ENCODE assay signal across 13 mouse cellular contexts in the genomic region with DNA sequence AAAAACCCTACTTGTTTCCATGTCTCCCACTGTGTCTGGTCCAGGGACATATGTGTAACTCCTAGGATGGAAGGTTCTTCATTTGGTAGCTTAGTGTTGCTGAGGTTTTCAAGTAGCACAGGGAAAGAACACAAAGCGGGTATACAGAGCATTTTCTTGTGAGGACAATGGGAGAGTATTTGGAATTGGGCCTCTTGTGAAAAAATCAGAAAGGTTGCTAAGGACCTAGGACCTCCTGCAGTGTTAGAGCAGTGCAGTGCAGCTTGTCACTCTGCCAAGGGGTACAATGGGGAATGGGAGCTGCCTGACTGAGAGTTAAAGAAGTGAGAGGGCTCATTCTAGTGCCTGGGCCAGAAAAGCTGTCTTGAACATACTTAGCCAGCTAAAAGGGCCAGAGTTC.
DNase-seq lines count a peak whose midpoint lies in the region; ATAC-seq and TF ChIP-seq lines count a peak whose summit lies in the region.
"Had no signal": no experiment of that assay in that cellular context is flagged by ENCODE, and none has a peak within 500 bp of the region (broad histone marks: within the 10 kb centered on the region; RNA-seq: fewer than 3 reads in every experiment).

No protein-coding gene starts in this region.

- no peak for TF ChIP-seq POLR2A in kidney, adult 2 months (IDR thresholded peaks at IDR 0.05; ENCODE audit: low read depth, low read length)

- peaks cover 12% of the 10 kb centered on the region; the same call in 1 of the 2 replicates for H3K4me1 ChIP-seq in kidney, adult 2 months (ENCODE audit: control insufficient read depth, insufficient read depth, low read length)
- peaks cover 14% of the 10 kb centered on the region for H3K4me1 ChIP-seq in forebrain, embryonic 12.5 days
- peaks cover 12% of the 10 kb centered on the region for H3K4me1 ChIP-seq in midbrain, embryonic 13.5 days (replicated peaks)
- H3K4me1 ChIP-seq: liver, embryonic 15.5 days; stomach, embryonic 15.5 days had no signal

- peak; percentile 93 for ATAC-seq in forebrain, embryonic 12.5 days (ENCODE audit: low FRiP score)
- peak; percentile 95 for ATAC-seq in midbrain, embryonic 13.5 days
- no peak for ATAC-seq in cerebellum, adult (ENCODE audit: insufficient number of reproducible peaks, low FRiP score, low TSS enrichment)

- DNase-seq in kidney, adult 2 months = peak; percentile 48
- no peak for DNase-seq in kidney, postnatal 14 days
- DNase-seq in NIH3T3 (ENCODE audit: low read depth) = peak; percentile 25
- no peak for DNase-seq in c-Kit-positive CD71-positive TER-119-positive erythroid progenitor cells, embryonic 14.5 days (ENCODE audit: low spot score)
- no peak for DNase-seq in kidney, postnatal 4 days

- no peak overlapping the region for H3K4me3 ChIP-seq in kidney, adult 2 months (ENCODE audit: insufficient read depth, low read depth, low read length)
- no peak overlapping the region for H3K4me3 ChIP-seq in forebrain, embryonic 12.5 days (replicated peaks)
- no peak overlapping the region for H3K4me3 ChIP-seq in midbrain, embryonic 13.5 days (replicated peaks)
- H3K4me3 ChIP-seq: liver, embryonic 15.5 days; myocyte; stomach, embryonic 15.5 days had no signal

- no peak for TF ChIP-seq CTCF in kidney, adult 2 months (conservative IDR thresholded peaks at IDR 0.05; ENCODE audit: insufficient read depth, insufficient read length, low read depth, low read length)

- WGBS in kidney, adult 2 months = 72% methylated on average over 1 of the region's 1 CpGs
- 11% methylated on average over 1 of the region's 1 CpGs for WGBS in forebrain, embryonic 12.5 days
- 18% methylated on average over 1 of the region's 1 CpGs for WGBS in midbrain, embryonic 13.5 days

- H3K27ac ChIP-seq in kidney, adult 2 months (ENCODE audit: insufficient read depth, low read depth, low read length) = no peak overlapping the region
- H3K27ac ChIP-seq in forebrain, embryonic 12.5 days = peak overlapping the region; percentile 70
- peak overlapping the region; percentile 33 for H3K27ac ChIP-seq in midbrain, embryonic 13.5 days
- H3K27ac ChIP-seq: liver, embryonic 15.5 days; stomach, embryonic 15.5 days had no signal

- H3K9me3 ChIP-seq in forebrain, embryonic 12.5 days = 0 out of 2 replicates have a peak, but pooled peaks cover under 1% of the 10 kb centered on the region
- no peaks in the 10 kb centered on the region for H3K9me3 ChIP-seq in midbrain, embryonic 13.5 days
- H3K9me3 ChIP-seq: liver, embryonic 15.5 days; stomach, embryonic 15.5 days had no signal

- no peak overlapping the region for H3K4me2 ChIP-seq in forebrain, embryonic 12.5 days
- no peak overlapping the region for H3K4me2 ChIP-seq in midbrain, embryonic 13.5 days (replicated peaks)
- H3K4me2 ChIP-seq: heart, embryonic 11.5 days; liver, embryonic 15.5 days; stomach, embryonic 15.5 days had no signal

- H3K9ac ChIP-seq in forebrain, embryonic 12.5 days = no peak overlapping the region
- H3K9ac ChIP-seq in midbrain, embryonic 13.5 days (replicated peaks) = no peak overlapping the region
- H3K9ac ChIP-seq: liver, embryonic 15.5 days; stomach, embryonic 15.5 days had no signal

- no peaks in the 10 kb centered on the region for H3K27me3 ChIP-seq in kidney, adult 2 months (replicated peaks; ENCODE audit: control insufficient read depth, insufficient read depth, low read length)
- no peaks in the 10 kb centered on the region for H3K27me3 ChIP-seq in forebrain, embryonic 12.5 days
- H3K27me3 ChIP-seq in midbrain, embryonic 13.5 days = no peaks in the 10 kb centered on the region
- H3K27me3 ChIP-seq: CH12.LX; liver, embryonic 15.5 days; stomach, embryonic 15.5 days had no signal

- peaks cover 7% of the 10 kb centered on the region; the same call in 1 of the 2 replicates for H3K36me3 ChIP-seq in kidney, adult 2 months (ENCODE audit: control insufficient read depth, insufficient read depth, low read length)
- H3K36me3 ChIP-seq in forebrain, embryonic 12.5 days (replicated peaks) = no peaks in the 10 kb centered on the region
- no peaks in the 10 kb centered on the region for H3K36me3 ChIP-seq in midbrain, embryonic 13.5 days
- H3K36me3 ChIP-seq: liver, embryonic 15.5 days; stomach, embryonic 15.5 days had no signal

Comparison
In these comparisons a context has a peak if more than half of its experiments do, and no peak if none do; other contexts are left out.
1. DNase-seq: peak in kidney, adult 2 months (single experiment) and NIH3T3 (single experiment); none in kidney, postnatal 14 days (single experiment), c-Kit-positive CD71-positive TER-119-positive erythroid progenitor cells, embryonic 14.5 days (single experiment) and kidney, postnatal 4 days (0 of 2).